Mouse (Mus musculus) intestine, embryonic 15.5 days (tissue): Measurements from ENCODE around the gene Dvl1. TPM values are rescaled to one million over a fixed set of nuclear protein-coding genes. Genes with fewer than 3 reads are reported as not detected.

Experiments
- ATAC-seq: fragments of 200-750 bp; cut with Nextera tagmentation; 2 replicates; pipeline ENCODE4 v1.8.0; 2017; ENCODE audit warnings: moderate TSS enrichment, moderate library complexity
- H3K27ac ChIP-seq: fragments of 300-500 bp; sonication (generic); 2 replicates; pipeline ENCODE4 v1.5.1; 2015; ENCODE audit warnings: mild to moderate bottlenecking, inconsistent platforms
- H3K27me3 ChIP-seq: fragments of 300-500 bp; sonication (generic); replicated peaks from 2 replicates; pipeline ENCODE4 v1.6.1; 2015; ENCODE audit warnings: inconsistent platforms
- H3K36me3 ChIP-seq: fragments of 300-500 bp; sonication (generic); 2 replicates; pipeline ENCODE4 v1.6.1; 2015; ENCODE audit warnings: inconsistent platforms
- H3K4me1 ChIP-seq: fragments of 300-500 bp; sonication (generic); replicated peaks from 2 replicates; pipeline ENCODE4 v1.6.1; 2015; ENCODE audit warnings: inconsistent platforms
- H3K4me2 ChIP-seq: fragments of 300-500 bp; sonication (generic); replicated peaks from 2 replicates; pipeline ENCODE4 v1.6.1; 2015; ENCODE audit warnings: mild to moderate bottlenecking, inconsistent platforms
- H3K4me3 ChIP-seq: fragments of 300-500 bp; sonication (generic); replicated peaks from 2 replicates; pipeline ENCODE4 v1.5.1; 2015; ENCODE audit warnings: inconsistent platforms
- H3K9ac ChIP-seq: fragments of 300-500 bp; sonication (generic); 2 replicates; pipeline ENCODE4 v1.6.1; 2015; ENCODE audit warnings: inconsistent platforms
- H3K9me3 ChIP-seq: fragments of 300-500 bp; sonication (generic); 2 replicates; pipeline ENCODE4 v1.6.1; 2016; ENCODE audit warnings: inconsistent platforms
- WGBS: fragments of 180-500 bp; shearing (Covaris S2); methylation state at CpG from one replicate; pipeline ENCODE4 v1.1.7; 2015; 5-methylcytosine and 5-hydroxymethylcytosine counted together
- polyA plus RNA-seq: library from polyadenylated mRNA; unstranded; fragments of >200 nt; fragmentation: Nextera tagmentation; extraction: Ambion mirVana; gene quantifications from 2 replicates; pipeline ENCODE4 v1.2.1, GENCODE M21; 2015

The Dvl1 gene
- polyA plus RNA-seq, 1 experiment from 2014 or later, result 11.9 TPM

GRCm38 (mm10) chr4:155841003-155841454 is 6.2 kb upstream of the Dvl1 start:
- peak overlapping the region; percentile 50 for H3K4me3 ChIP-seq
- H3K9ac ChIP-seq, result peak overlapping the region; percentile 54
- H3K4me1 ChIP-seq, result peaks cover 33% of the 10 kb centered on the region
- ATAC-seq, result peak; percentile 73
- H3K4me2 ChIP-seq, result peak overlapping the region; percentile 86
- no peaks in the 10 kb centered on the region for H3K9me3 ChIP-seq
- H3K36me3 ChIP-seq, result 0 out of 2 replicates have a peak, but pooled peaks cover 4% of the 10 kb centered on the region
- H3K27me3 ChIP-seq, result no peaks in the 10 kb centered on the region
- H3K27ac ChIP-seq, result peak overlapping the region; percentile 89
- WGBS, result under 1% methylated on average over 32 of the region's 32 CpGs

GRCm38 (mm10) chr4:155841651-155842270 is 5.4 kb upstream of the Dvl1 start:
- Histone ChIP-seq H3K36me3 (0 out of 2 replicates have a peak, but pooled peaks cover 4% of the 10 kb centered on the region), H3K4me2 (peak overlapping the region; percentile 86), H3K4me1 (peaks cover 38% of the 10 kb centered on the region), H3K9me3 (no peaks in the 10 kb centered on the region), H3K4me3 (peak overlapping the region; percentile 50), H3K27ac (no peak overlapping the region), H3K9ac (0 out of 2 replicates have a peak overlapping the region, but pooled peaks have one; percentile 54), H3K27me3 (no peaks in the 10 kb centered on the region)
- 45% methylated on average over 38 of the region's 38 CpGs for WGBS
- peak; percentile 10 for ATAC-seq

- no peak overlapping the region for H3K27ac ChIP-seq
- no peak overlapping the region for H3K4me3 ChIP-seq
- no peak overlapping the region for H3K9ac ChIP-seq
- H3K4me2 ChIP-seq, result no peak overlapping the region
- H3K36me3 ChIP-seq, result 0 out of 2 replicates have a peak, but pooled peaks cover 4% of the 10 kb centered on the region
- H3K9me3 ChIP-seq, result no peaks in the 10 kb centered on the region
- H3K27me3 ChIP-seq, result no peaks in the 10 kb centered on the region
- 88% methylated on average over 5 of the region's 5 CpGs for WGBS
- H3K4me1 ChIP-seq, result peaks cover 36% of the 10 kb centered on the region
- ATAC-seq, result no peak
These were observed 4.0 kb upstream of the Dvl1 start for GRCm38 (mm10) chr4:155843231-155843630.

- peak overlapping the region; percentile 86 for H3K4me3 ChIP-seq
- WGBS, result under 1% methylated on average over 65 of the region's 69 CpGs
- H3K9ac ChIP-seq, result peak overlapping the region; percentile 89
- H3K27me3 ChIP-seq, result no peaks in the 10 kb centered on the region
- peak; percentile 75 for ATAC-seq
- peak overlapping the region; percentile 56 for H3K27ac ChIP-seq
- 0 out of 2 replicates have a peak, but pooled peaks cover 1% of the 10 kb centered on the region for H3K36me3 ChIP-seq
- peaks cover 26% of the 10 kb centered on the region for H3K4me1 ChIP-seq
- H3K4me2 ChIP-seq, result peak overlapping the region; percentile 93
- H3K9me3 ChIP-seq, result no peaks in the 10 kb centered on the region
These were observed 570 bp downstream of the Dvl1 start for GRCm38 (mm10) chr4:155847591-155848352.

DNA sequence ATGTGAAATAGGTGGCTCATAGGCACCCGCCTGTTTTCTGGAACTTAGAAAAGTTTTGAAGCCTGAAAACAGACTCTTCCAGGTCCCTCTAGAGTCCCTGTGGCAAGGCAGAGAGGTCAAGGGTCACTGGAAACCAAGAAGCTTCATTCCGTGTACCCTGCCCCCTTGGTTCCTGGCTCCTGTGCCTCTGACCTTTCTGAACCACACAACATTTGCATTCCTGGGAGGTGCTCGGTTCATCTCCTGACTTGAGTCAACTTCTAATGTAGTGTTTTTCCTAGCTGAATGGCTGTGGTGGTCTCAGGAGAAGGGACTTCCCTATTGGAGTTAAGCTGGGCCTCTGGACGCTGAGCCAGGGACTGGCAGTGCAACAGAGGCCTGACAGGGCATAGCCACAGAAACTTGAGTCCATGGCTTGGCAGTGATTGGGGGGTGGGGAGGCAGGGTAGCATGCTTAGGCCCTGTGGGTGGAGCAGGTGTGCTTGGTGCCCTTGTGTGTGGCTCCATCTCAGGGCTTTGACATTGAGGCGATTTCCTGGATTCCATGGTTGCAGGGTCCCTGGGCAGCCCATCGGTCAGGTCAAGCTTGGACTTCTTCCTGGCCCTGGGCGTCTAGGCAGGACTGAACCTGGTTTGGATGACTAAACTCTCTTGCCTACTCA is 1.4 kb downstream of the Dvl1 start:
- peak overlapping the region; percentile 89 for H3K9ac ChIP-seq
- 59% methylated on average over 7 of the region's 7 CpGs for WGBS
- H3K9me3 ChIP-seq, result no peaks in the 10 kb centered on the region
- H3K4me1 ChIP-seq, result peaks cover 26% of the 10 kb centered on the region
- no peak for ATAC-seq
- H3K4me3 ChIP-seq, result peak overlapping the region; percentile 86
- H3K4me2 ChIP-seq, result peak overlapping the region; percentile 93
- H3K36me3 ChIP-seq, result no peaks in the 10 kb centered on the region
- H3K27ac ChIP-seq, result no peak overlapping the region
- no peaks in the 10 kb centered on the region for H3K27me3 ChIP-seq

GRCm38 (mm10) chr4:155849391-155849790 is 2.2 kb downstream of the Dvl1 start:
- 0 out of 2 replicates have a peak overlapping the region, but pooled peaks have one; percentile 93 for H3K4me2 ChIP-seq
- no peak overlapping the region for H3K4me3 ChIP-seq
- H3K4me1 ChIP-seq, result peaks cover 26% of the 10 kb centered on the region
- H3K9ac ChIP-seq, result no peak overlapping the region
- H3K27me3 ChIP-seq, result no peaks in the 10 kb centered on the region
- no peak overlapping the region for H3K27ac ChIP-seq
- 87% methylated on average over 2 of the region's 2 CpGs for WGBS
- ATAC-seq, result no peak
- H3K9me3 ChIP-seq, result no peaks in the 10 kb centered on the region
- peaks cover 2% of the 10 kb centered on the region for H3K36me3 ChIP-seq

GRCm38 (mm10) chr4:155849792-155850451 is 2.7 kb downstream of the Dvl1 start:
- Histone ChIP-seq H3K36me3 (peaks cover 7% of the 10 kb centered on the region), H3K4me2 (no peak overlapping the region), H3K4me1 (peaks cover 26% of the 10 kb centered on the region), H3K9me3 (no peaks in the 10 kb centered on the region), H3K27me3 (no peaks in the 10 kb centered on the region), H3K9ac (no peak overlapping the region), H3K4me3 (no peak overlapping the region), H3K27ac (no peak overlapping the region)
- no peak for ATAC-seq
- WGBS, result 88% methylated on average over 3 of the region's 3 CpGs

- H3K9me3 ChIP-seq, result no peaks in the 10 kb centered on the region
- H3K36me3 ChIP-seq, result peaks cover 20% of the 10 kb centered on the region
- H3K4me3 ChIP-seq, result no peak overlapping the region
- no peaks in the 10 kb centered on the region for H3K27me3 ChIP-seq
- peaks cover 25% of the 10 kb centered on the region for H3K4me1 ChIP-seq
- no peak overlapping the region for H3K9ac ChIP-seq
- no peak overlapping the region for H3K27ac ChIP-seq
- 85% methylated on average over 3 of the region's 3 CpGs for WGBS
- no peak for ATAC-seq
- no peak overlapping the region for H3K4me2 ChIP-seq
These were observed 4.2 kb downstream of the Dvl1 start for GRCm38 (mm10) chr4:155851368-155851767.

DNA sequence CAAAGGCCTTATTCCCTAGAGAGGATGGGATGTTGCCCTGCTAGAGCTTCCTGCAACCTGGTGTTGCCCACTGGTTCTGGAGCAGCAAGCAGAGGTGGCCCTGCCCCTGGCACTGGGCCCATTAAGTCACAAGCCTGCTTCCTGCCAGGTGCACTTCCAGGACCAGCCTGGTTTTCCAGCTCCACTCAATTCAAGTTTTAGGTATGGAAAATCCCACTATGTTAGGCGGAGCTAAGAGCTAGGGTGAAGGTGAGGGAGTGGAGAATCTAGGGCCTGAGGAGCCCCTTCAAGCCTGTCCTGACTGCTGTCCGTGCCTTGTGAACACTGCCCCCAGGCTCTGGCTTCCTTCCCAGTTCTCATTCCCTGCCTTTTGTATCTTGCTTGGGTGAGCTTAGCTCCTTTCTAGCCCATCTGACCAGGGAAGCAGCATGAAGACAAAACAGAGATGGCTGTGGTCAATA is 4.8 kb downstream of the Dvl1 start:
- peaks cover 21% of the 10 kb centered on the region for H3K4me1 ChIP-seq
- ATAC-seq, result no peak
- H3K4me2 ChIP-seq, result no peak overlapping the region
- H3K27ac ChIP-seq, result no peak overlapping the region
- no peak overlapping the region for H3K9ac ChIP-seq
- H3K27me3 ChIP-seq, result no peaks in the 10 kb centered on the region
- 81% methylated on average over 2 of the region's 2 CpGs for WGBS
- no peak overlapping the region for H3K4me3 ChIP-seq
- no peaks in the 10 kb centered on the region for H3K9me3 ChIP-seq
- H3K36me3 ChIP-seq, result peaks cover 24% of the 10 kb centered on the region

DNA sequence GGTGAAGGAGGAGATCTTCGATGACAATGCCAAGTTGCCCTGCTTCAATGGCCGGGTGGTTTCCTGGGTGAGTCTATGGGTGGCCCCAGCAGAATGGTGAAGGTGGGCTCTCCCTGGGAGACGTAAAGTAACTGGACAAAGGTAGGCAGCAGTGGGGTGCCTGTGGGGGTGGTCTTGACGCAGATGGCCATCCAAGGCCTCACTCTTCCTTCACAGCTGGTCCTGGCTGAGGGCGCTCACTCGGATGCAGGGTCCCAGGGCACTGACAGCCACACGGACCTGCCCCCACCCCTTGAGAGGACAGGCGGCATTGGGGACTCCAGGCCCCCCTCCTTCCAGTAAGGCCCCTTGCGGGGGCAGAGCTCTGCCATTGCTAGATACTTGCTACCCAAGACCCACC is 6.2 kb downstream of the Dvl1 start:
- WGBS, result 88% methylated on average over 9 of the region's 9 CpGs
- Histone ChIP-seq H3K9ac (no peak overlapping the region), H3K4me3 (no peak overlapping the region), H3K27me3 (no peaks in the 10 kb centered on the region), H3K27ac (no peak overlapping the region), H3K4me1 (peaks cover 14% of the 10 kb centered on the region), H3K36me3 (peaks cover 33% of the 10 kb centered on the region), H3K4me2 (no peak overlapping the region), H3K9me3 (no peaks in the 10 kb centered on the region)
- ATAC-seq, result no peak

- no peak overlapping the region for H3K4me2 ChIP-seq
- no peaks in the 10 kb centered on the region for H3K9me3 ChIP-seq
- 91% methylated on average over 12 of the region's 12 CpGs for WGBS
- H3K4me1 ChIP-seq, result no peaks in the 10 kb centered on the region
- peaks cover 38% of the 10 kb centered on the region for H3K36me3 ChIP-seq
- no peak overlapping the region for H3K9ac ChIP-seq
- H3K27ac ChIP-seq, result no peak overlapping the region
- H3K4me3 ChIP-seq, result no peak overlapping the region
- no peak for ATAC-seq
- H3K27me3 ChIP-seq, result no peaks in the 10 kb centered on the region
These were observed 7.8 kb downstream of the Dvl1 start for GRCm38 (mm10) chr4:155854991-155855390.

DNA sequence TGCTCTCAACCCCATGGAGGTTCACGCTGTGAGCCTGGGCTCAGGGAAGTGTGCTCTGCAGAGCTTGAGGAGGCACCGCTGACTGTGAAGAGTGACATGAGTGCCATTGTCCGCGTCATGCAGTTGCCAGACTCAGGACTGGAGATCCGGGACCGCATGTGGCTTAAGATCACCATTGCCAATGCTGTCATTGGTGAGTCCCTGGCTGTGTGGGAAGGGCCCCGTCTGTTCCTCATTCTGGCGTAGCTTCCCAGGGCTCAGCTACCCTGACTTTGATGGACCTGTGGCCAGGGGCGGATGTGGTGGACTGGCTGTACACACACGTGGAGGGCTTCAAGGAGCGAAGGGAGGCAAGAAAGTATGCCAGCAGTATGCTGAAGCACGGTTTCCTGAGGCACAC is 8.9 kb downstream of the Dvl1 start:
- Histone ChIP-seq H3K36me3 (peaks cover 38% of the 10 kb centered on the region), H3K9me3 (no peaks in the 10 kb centered on the region), H3K27me3 (no peaks in the 10 kb centered on the region), H3K4me2 (no peak overlapping the region), H3K27ac (no peak overlapping the region), H3K4me1 (no peaks in the 10 kb centered on the region), H3K4me3 (no peak overlapping the region), H3K9ac (no peak overlapping the region)
- no peak for ATAC-seq
- 93% methylated on average over 12 of the region's 12 CpGs for WGBS
